Mouse (Mus musculus): ENCODE results near the gene Fem1b.

- TF ChIP-seq CTCF (IDR thresholded peaks at IDR 0.05; ENCODE audit: control insufficient read depth, insufficient read depth, insufficient replicate concordance, low read depth, low read length) (no peak), POLR2A (IDR thresholded peaks at IDR 0.05; ENCODE audit: control insufficient read depth, low read depth, low read length) (no peak)
These were observed 49.1 kb upstream of the Fem1b start for GRCm38 (mm10) chr9:62860866-62861265.
